Mouse (Mus musculus): Measurements from ENCODE around the gene Il17rb. TPM values are rescaled to one million over a fixed set of nuclear protein-coding genes. Genes with fewer than 3 reads are reported as not detected.

Il17rb gene
- total RNA-seq (2015; ENCODE audit: low replicate concordance) (0.38 and 1.7 TPM in 2 replicates), total RNA-seq (2017; ENCODE audit: low replicate concordance) (1.1 TPM in 1 of 2 replicates, not detected in the other)

DNA sequence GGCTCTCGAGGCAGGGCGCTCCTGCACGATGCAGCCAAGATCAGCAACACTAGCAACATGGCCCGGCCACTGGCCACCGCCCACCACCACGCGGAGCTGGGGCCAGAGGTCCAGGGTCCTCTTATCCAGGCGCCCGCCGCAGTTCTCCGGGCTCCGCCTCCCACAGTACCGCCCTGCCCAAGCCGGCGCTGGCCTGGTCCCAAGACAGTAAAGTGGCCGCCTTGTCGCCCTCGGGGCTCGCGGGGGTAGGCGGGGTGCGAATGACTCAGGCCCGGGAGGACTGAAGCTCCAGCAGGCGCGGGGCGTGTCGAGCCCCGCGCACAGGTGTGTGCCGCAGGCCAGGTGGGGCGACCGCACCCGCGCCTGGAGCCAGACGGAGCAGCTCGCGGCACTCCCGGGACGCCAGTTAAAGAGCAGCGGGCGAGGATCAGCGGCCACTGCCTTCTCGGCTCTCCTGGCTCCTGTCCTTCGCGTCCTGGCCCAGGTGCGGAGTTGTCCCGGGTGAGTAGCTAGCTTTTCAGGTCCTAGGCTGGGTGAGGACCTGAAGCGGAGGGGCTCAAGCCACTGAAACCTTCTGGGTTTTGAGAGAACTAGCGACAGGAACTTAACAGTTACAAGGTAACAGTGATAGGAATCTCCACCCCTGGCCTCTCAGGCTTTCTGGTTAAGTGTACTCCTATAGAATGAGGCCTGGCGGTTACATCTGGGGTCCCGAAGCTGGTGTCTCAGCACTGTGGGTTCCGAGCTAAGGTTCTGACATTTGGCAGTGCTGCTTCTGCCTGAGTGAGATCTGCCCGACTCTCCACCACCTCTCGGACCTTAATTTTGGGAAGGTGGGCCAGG lies at the start of gene Il17rb, which contains the start of gene Chdh:
Gene Il17rb, minus strand, starts transcription at position 164 of the 843 bp plus-strand sequence.
Gene Chdh, plus strand, starts transcription at position 291 of the 843 bp plus-strand sequence.
- ATAC-seq (replicated peaks; ENCODE audit: low FRiP score, poor library complexity, severe bottlenecking) = no peak

- no peak for ATAC-seq (replicated peaks; ENCODE audit: low FRiP score, poor library complexity, severe bottlenecking)
These were observed 47.5 kb upstream of the Il17rb start for GRCm38 (mm10) chr14:30056031-30056766.

DNA sequence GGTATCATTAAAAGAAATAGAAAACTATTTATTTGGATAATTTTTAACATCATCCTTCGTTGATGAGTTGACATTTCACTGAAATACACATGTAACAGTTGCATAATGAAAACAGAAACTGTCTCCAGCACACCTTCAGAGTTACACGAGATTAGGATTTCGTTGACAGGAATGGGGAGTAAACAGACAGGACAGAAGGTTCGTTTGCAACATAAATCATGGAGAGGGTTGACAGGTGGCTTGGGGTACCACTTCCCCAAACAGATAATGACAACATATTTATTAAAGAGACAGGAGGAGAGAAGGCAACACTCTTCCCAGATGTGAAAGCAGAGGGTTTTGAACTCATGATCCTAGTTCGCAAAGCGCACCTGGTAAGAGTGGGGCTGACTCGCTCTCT lies 46.2 kb upstream of the Il17rb start:
- no peak for ATAC-seq (replicated peaks; ENCODE audit: low FRiP score, poor library complexity, severe bottlenecking)

DNA sequence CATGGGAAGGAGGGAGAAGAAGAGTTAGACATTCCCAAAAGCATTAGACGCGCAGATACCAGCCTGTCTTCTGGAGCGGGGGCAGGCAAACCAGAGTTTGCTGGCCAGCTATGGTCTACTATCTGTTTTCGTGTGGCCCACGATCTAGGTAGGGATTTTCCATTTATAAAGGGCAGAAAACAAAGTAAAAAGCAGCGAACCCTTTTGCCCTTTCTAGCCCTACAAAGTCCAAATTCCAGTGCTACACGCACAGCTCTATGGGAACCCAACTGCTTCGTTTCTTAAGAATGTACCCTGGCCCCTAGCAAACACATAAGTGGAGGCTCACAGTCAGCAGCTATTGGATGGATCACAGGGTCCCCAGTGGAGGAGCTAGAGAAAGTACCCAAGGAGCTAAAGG lies 41.6 kb upstream of the Il17rb start:
- ATAC-seq (replicated peaks; ENCODE audit: low FRiP score, poor library complexity, severe bottlenecking) = no peak

- ATAC-seq (replicated peaks; ENCODE audit: low FRiP score, poor library complexity, severe bottlenecking) = no peak
These were observed 39.4 kb upstream of the Il17rb start for GRCm38 (mm10) chr14:30048049-30048448.

GRCm38 (mm10) chr14:30046976-30047375 lies 38.3 kb upstream of the Il17rb start:
- no peak for ATAC-seq (replicated peaks; ENCODE audit: low FRiP score, poor library complexity, severe bottlenecking)

DNA sequence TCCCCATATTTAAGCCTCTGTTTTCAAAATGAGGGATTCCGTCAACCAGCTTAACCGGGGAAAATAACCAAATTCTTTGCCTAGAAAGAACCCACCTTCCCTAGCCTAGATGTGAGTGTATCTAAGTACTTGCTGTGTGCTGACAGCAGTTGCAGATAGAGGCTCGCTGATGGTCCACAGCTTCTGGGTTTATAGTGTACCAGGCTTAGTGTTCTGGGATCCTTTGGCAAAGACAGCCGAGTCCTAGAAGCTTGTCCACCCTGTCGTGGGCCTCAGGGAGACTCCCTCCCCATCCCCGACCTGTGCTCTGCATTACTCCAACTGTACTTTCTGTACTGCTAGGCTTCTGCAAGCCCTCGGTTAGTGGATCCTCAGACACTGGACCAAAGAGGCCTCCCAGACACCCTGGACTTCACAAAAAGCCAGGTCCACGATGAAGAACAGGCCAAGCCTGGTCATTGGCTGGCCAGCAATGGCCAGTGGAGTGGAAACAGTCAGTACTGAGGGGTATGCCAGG lies 37.1 kb upstream of the Il17rb start:
- no peak for ATAC-seq (replicated peaks; ENCODE audit: low FRiP score, poor library complexity, severe bottlenecking)

DNA sequence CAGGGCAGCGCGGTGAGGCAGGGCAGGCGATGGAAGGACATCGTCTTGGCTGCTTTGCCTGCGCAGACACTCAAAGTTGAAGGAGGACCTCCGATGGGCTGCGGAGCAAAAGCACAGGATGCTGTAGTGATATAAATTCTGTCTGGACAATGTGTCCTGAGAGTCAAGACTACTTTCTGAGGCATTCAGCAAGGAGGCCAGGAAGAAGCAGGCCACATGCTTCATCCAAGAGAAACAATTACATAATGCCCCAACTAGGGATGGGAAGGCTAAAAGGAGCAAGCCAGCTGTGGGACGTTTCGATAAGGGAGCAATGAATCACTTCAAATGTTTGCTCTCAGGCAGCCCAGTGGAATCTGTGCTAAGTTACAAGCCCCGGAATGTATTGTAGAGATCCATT lies 36.5 kb upstream of the Il17rb start:
- ATAC-seq (replicated peaks; ENCODE audit: low FRiP score, poor library complexity, severe bottlenecking) = no peak

GRCm38 (mm10) chr14:30043356-30043940 lies 34.8 kb upstream of the Il17rb start:
- no peak for ATAC-seq (replicated peaks; ENCODE audit: low FRiP score, poor library complexity, severe bottlenecking)

GRCm38 (mm10) chr14:30041836-30042235 lies 33.1 kb upstream of the Il17rb start:
- ATAC-seq (replicated peaks; ENCODE audit: low FRiP score, poor library complexity, severe bottlenecking) = no peak

DNA sequence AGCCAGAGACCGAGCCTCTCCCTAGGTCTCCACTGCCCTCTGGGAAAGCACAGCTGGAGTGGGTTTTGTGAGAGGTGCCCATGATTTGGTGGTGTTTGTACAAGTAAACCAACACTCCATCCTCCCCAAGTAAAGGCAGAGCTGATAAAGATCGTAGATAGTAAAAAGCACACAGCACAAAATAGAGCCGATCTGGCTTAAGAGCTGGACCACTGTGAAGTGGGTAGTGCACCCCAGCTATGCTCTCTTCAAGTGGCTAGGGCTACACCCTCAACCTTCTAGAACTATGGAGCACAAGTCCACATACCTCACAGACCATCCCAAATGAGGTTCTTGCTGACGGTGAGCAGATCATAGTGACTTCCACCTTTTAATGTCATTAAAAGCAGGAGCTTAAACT lies 30.7 kb upstream of the Il17rb start:
- no peak for ATAC-seq (replicated peaks; ENCODE audit: low FRiP score, poor library complexity, severe bottlenecking)

DNA sequence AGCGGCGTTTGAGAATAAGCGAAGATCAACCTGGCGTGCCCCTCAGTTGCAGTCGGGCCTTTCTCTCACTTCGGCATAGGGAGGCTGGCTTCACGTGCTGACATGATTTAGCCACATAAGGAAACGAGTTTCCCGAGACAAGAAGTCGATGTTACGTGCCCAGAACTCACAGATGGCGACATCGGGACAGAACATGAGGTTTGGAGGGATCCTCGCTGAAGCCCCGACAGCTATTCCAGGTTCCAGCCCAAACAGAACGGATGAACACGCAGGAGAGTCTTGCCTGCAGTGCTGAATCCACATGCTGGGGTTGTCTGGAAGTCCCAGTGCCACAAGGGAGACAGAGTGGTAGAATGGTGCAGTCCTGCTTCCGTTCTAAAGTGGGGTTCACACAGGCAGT lies 29.7 kb upstream of the Il17rb start:
- ATAC-seq (replicated peaks; ENCODE audit: low FRiP score, poor library complexity, severe bottlenecking) = no peak

- no peak for ATAC-seq (replicated peaks; ENCODE audit: low FRiP score, poor library complexity, severe bottlenecking)
These were observed 24.7 kb upstream of the Il17rb start for GRCm38 (mm10) chr14:30033405-30033804.

GRCm38 (mm10) chr14:30027378-30027777 lies 18.7 kb upstream of the Il17rb start:
- no peak for ATAC-seq (replicated peaks; ENCODE audit: low FRiP score, poor library complexity, severe bottlenecking)

DNA sequence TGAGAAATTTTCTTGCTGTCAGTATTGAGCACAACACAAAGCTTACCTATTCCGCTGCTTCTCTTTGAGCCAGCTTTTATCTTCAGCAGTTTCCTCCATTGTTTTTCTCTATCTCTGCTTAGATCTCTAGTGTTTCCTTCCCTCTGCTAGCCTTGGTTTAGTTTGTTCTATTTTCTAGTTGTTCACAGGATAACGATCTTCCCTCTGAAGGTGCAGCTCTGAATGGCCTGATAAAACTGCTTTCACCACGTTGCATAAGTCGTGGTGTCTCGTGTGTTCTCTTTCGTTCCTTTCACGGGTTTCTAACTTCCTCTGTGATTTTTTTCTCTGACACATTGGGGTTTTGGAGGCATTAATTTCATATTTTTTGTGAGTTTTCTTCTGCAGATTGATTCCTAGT lies 15.7 kb upstream of the Il17rb start:
- no peak for ATAC-seq (replicated peaks; ENCODE audit: low FRiP score, poor library complexity, severe bottlenecking)

- ATAC-seq (replicated peaks; ENCODE audit: low FRiP score, poor library complexity, severe bottlenecking) = no peak
These were observed 13.8 kb upstream of the Il17rb start for GRCm38 (mm10) chr14:30022471-30022870.

GRCm38 (mm10) chr14:30019792-30020575 lies 11.3 kb upstream of the Il17rb start:
- ATAC-seq (replicated peaks; ENCODE audit: low FRiP score, poor library complexity, severe bottlenecking) = no peak

- ATAC-seq (replicated peaks; ENCODE audit: low FRiP score, poor library complexity, severe bottlenecking) = no peak
These were observed 10.7 kb upstream of the Il17rb start for GRCm38 (mm10) chr14:30019375-30019774.

GRCm38 (mm10) chr14:30018846-30019245 lies 10.2 kb upstream of the Il17rb start:
- no peak for ATAC-seq (replicated peaks; ENCODE audit: low FRiP score, poor library complexity, severe bottlenecking)

GRCm38 (mm10) chr14:30018463-30018801 lies 9.7 kb upstream of the Il17rb start:
- no peak for ATAC-seq (replicated peaks; ENCODE audit: low FRiP score, poor library complexity, severe bottlenecking)
